In the genomic region with DNA sequence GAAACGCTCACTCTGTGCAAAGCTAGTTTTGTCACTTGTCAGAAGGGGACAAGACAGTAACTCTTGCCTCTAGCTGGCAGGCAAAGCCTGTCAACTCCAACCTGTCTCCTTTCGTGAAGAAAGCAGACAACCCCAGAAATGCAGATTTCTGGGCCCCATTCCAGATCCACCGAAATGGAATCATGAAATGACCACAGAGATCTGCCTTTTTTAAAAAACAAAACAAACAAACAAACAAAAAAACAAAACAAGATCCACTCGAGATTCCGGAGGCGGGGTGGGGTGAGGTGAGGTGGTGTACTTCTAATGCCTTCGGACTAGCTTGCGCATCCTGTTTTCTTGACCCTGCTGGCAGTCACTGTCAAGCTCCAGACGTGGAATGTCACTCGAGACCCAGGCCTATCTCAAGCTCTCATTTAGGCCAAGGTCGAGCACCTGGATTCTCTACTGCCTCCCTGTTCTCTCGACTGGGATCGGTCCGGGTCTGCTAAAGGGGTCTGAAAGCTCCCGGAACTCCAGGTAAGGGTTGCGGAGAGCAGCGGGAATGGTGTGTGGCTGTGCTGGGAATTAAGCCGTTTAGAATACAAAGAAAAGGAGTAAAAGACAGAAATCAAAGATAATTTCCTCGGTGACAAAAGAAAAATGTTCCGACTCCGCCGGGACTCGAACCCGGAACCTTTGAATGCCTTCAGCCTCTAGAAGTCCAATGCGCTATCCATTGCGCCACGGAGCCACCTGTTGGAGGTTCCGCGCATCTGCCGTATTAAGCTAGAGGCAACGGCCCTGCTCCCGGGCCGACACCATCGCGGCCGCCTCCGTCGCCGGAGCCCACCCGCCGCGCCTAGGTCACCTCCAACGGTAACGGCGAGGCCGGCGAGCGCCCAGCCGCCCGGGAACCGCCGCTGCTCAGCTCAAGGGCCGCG, we compare ENCODE assay signal across 8 mouse cellular contexts. TPM values are rescaled to one million over a fixed set of nuclear protein-coding genes. Genes with fewer than 3 reads are reported as not detected.
DNase-seq lines count a peak whose midpoint lies in the region; ATAC-seq and TF ChIP-seq lines count a peak whose summit lies in the region.

No protein-coding gene starts in this region.

- no peaks in the 10 kb centered on the region for H3K36me3 ChIP-seq in hindbrain, embryonic 11.5 days (ENCODE audit: control insufficient read depth, insufficient read depth, low read length)
- no peaks in the 10 kb centered on the region for H3K36me3 ChIP-seq in lung, postnatal 0 days (ENCODE audit: insufficient read depth, low read length)

- peak overlapping the region; percentile 63 for H3K4me2 ChIP-seq in hindbrain, embryonic 11.5 days (replicated peaks; ENCODE audit: low read depth, low read length)
- peak overlapping the region; percentile 83 for H3K4me2 ChIP-seq in lung, postnatal 0 days (replicated peaks; ENCODE audit: low read depth, low read length)

- H3K27ac ChIP-seq in hindbrain, embryonic 11.5 days (ENCODE audit: low read depth, low read length) = peak overlapping the region; percentile 99
- peak overlapping the region; percentile 97 for H3K27ac ChIP-seq in lung, postnatal 0 days (ENCODE audit: low read length)

- H3K4me1 ChIP-seq in hindbrain, embryonic 11.5 days (replicated peaks; ENCODE audit: control insufficient read depth, insufficient read depth, low read length) = no peaks in the 10 kb centered on the region
- H3K4me1 ChIP-seq in lung, postnatal 0 days (ENCODE audit: insufficient read depth, low read depth, low read length) = peaks cover 9% of the 10 kb centered on the region; the same call in 1 of the 2 replicates

- peak overlapping the region; percentile 96 for H3K9ac ChIP-seq in hindbrain, embryonic 11.5 days (ENCODE audit: low read depth, low read length)
- peak overlapping the region; percentile 83 for H3K9ac ChIP-seq in lung, postnatal 0 days (replicated peaks; ENCODE audit: low read depth)

- ATAC-seq in hindbrain, embryonic 11.5 days (ENCODE audit: low FRiP score) = peak; percentile 74
- ATAC-seq in lung, postnatal 0 days = peak; percentile 86

- no peaks in the 10 kb centered on the region for H3K27me3 ChIP-seq in hindbrain, embryonic 11.5 days (ENCODE audit: control insufficient read depth, insufficient read depth, low read length)
- no peaks in the 10 kb centered on the region for H3K27me3 ChIP-seq in lung, postnatal 0 days (replicated peaks; ENCODE audit: insufficient read depth, low read length)

- H3K9me3 ChIP-seq in hindbrain, embryonic 11.5 days (ENCODE audit: control insufficient read depth, low read length) = no peaks in the 10 kb centered on the region
- no peaks in the 10 kb centered on the region for H3K9me3 ChIP-seq in lung, postnatal 0 days (ENCODE audit: low read length)

- peak overlapping the region; percentile 81 for H3K4me3 ChIP-seq in hindbrain, embryonic 11.5 days (ENCODE audit: low read depth, low read length)
- peak overlapping the region; percentile 87 for H3K4me3 ChIP-seq in lung, postnatal 0 days (ENCODE audit: low read depth, low read length)

- peak; percentile 50 for TF ChIP-seq CTCF in lung, postnatal 0 days (IDR thresholded peaks at IDR 0.05)

- TF ChIP-seq EP300 in lung, postnatal 0 days (IDR thresholded peaks at IDR 0.05) = no peak

- DNase-seq in Muller cell, postnatal 12 days (ENCODE audit: inconsistent ontology term) = peak; percentile 91
- peak; percentile 92 for DNase-seq in cerebellum, adult 9-11 months
- peak; percentile 82 to 91 for DNase-seq in frontal cortex, adult 2 months (ENCODE audit: extremely low spot score in 1 of 2, low spot score in 1 of 2)
- DNase-seq in hindbrain, embryonic 11.5 days (ENCODE audit: low spot score) = peak; percentile 97
- DNase-seq in layer of hippocampus, postnatal 10 days (ENCODE audit: low spot score in 2 of 2) = peak; percentile 93 to 96
- peak; percentile 90 for DNase-seq in lung, postnatal 0 days (ENCODE audit: low spot score)
- DNase-seq in ovary, postnatal 10 days (ENCODE audit: low spot score) = peak; percentile 99
- peak; percentile 88 to 97 for DNase-seq in thymus, postnatal 10 days (ENCODE audit: low spot score in 2 of 2)

- WGBS in hindbrain, embryonic 11.5 days = 6% methylated on average over 54 of the region's 54 CpGs
- 4% methylated on average over 51 of the region's 54 CpGs for WGBS in lung, postnatal 0 days

RNA-seq across cellular contexts. Expression of a gene that starts 1.4 kb away (rescaled TPM):
- 19.0 and 19.4 TPM in 2 replicates for polyA plus RNA-seq in frontal cortex, adult 2 months (2012; rRNA removed)
- polyA plus RNA-seq in hindbrain, embryonic 11.5 days (2014; fragmentation: Nextera tagmentation; extraction: Ambion mirVana) = 6.7 and 8.4 TPM in 2 replicates
- 1 to 10 TPM; 6.1 to 7.0 TPM for total RNA-seq in layer of hippocampus, postnatal 10 days (2021)
- 27.6 and 38.3 TPM in 2 replicates for polyA plus RNA-seq in lung, postnatal 0 days (2015; fragmentation: Nextera tagmentation; extraction: Ambion mirVana)

RNA-seq across cellular contexts. Expression of a gene that starts 18.4 kb away (rescaled TPM):
- polyA plus RNA-seq in frontal cortex, adult 2 months (2012; rRNA removed) = 17.8 and 21.0 TPM in 2 replicates
- 85.0 and 92.5 TPM in 2 replicates for polyA plus RNA-seq in hindbrain, embryonic 11.5 days (2014; fragmentation: Nextera tagmentation; extraction: Ambion mirVana)
- total RNA-seq in layer of hippocampus, postnatal 10 days (2021) = 10 to 100 TPM; 27.3 to 28.6 TPM
- 38.3 and 43.9 TPM in 2 replicates for polyA plus RNA-seq in lung, postnatal 0 days (2015; fragmentation: Nextera tagmentation; extraction: Ambion mirVana)

RNA-seq across cellular contexts. Expression of a gene that starts 47.2 kb away (rescaled TPM):
- 38.2 and 43.4 TPM in 2 replicates for polyA plus RNA-seq in frontal cortex, adult 2 months (2012; rRNA removed)
- polyA plus RNA-seq in hindbrain, embryonic 11.5 days (2014; fragmentation: Nextera tagmentation; extraction: Ambion mirVana) = 52.3 and 53.6 TPM in 2 replicates
- total RNA-seq in layer of hippocampus, postnatal 10 days (2021) = 10 to 100 TPM; 54.4 to 67.7 TPM
- 102 and 112 TPM in 2 replicates for polyA plus RNA-seq in lung, postnatal 0 days (2015; fragmentation: Nextera tagmentation; extraction: Ambion mirVana)

Comparison
In these comparisons a context has a peak if more than half of its experiments do, and no peak if none do; other contexts are left out.
1. Peak in every context shown above with its lines: DNase-seq, ATAC-seq, H3K4me3 ChIP-seq and H3K27ac ChIP-seq.